Mouse (Mus musculus) hindbrain, embryonic 13.5 days (tissue): ENCODE measurements around the gene Sgms2. TPM values are rescaled to one million over a fixed set of nuclear protein-coding genes. Genes with fewer than 3 reads are reported as not detected.

Experiments used
- ATAC-seq: fragments of 200-750 bp; cut with Nextera tagmentation; 2 replicates; pipeline ENCODE4 v1.8.0; 2017; ENCODE audit warnings: moderate TSS enrichment; ENCODE audit not compliant: low FRiP score
- H3K27ac ChIP-seq: fragments of 300-500 bp; sonication (generic); 2 replicates; pipeline ENCODE4 v1.5.1; 2015; ENCODE audit warnings: inconsistent platforms, mild to moderate bottlenecking, moderate library complexity
- H3K27me3 ChIP-seq: fragments of 300-500 bp; sonication (generic); 2 replicates; pipeline ENCODE4 v1.6.1; 2015; ENCODE audit warnings: mild to moderate bottlenecking, inconsistent platforms
- H3K36me3 ChIP-seq: fragments of 300-500 bp; sonication (generic); 2 replicates; pipeline ENCODE4 v1.6.1; 2015; ENCODE audit warnings: mild to moderate bottlenecking, inconsistent platforms
- H3K4me1 ChIP-seq: fragments of 300-500 bp; sonication (generic); replicated peaks from 2 replicates; pipeline ENCODE4 v1.6.1; 2015; ENCODE audit warnings: inconsistent platforms
- H3K4me2 ChIP-seq: fragments of 300-500 bp; sonication (generic); 2 replicates; pipeline ENCODE4 v1.6.1; 2015; ENCODE audit warnings: inconsistent platforms, mild to moderate bottlenecking, moderate library complexity
- H3K4me3 ChIP-seq: fragments of 300-500 bp; sonication (generic); 2 replicates; pipeline ENCODE4 v1.5.1; 2015; ENCODE audit warnings: mild to moderate bottlenecking, inconsistent platforms
- H3K9ac ChIP-seq: fragments of 300-500 bp; sonication (generic); 2 replicates; pipeline ENCODE4 v1.6.1; 2015; ENCODE audit warnings: mild to moderate bottlenecking, inconsistent platforms
- H3K9me3 ChIP-seq: fragments of 300-500 bp; sonication (generic); 2 replicates; pipeline ENCODE4 v1.6.1; 2016; ENCODE audit warnings: inconsistent platforms
- WGBS: fragments of 180-500 bp; shearing (Covaris S2); methylation state at CpG from one replicate; pipeline ENCODE4 v1.1.7; 2015; 5-methylcytosine and 5-hydroxymethylcytosine counted together
- polyA plus RNA-seq: library from polyadenylated mRNA; unstranded; fragments of >200 nt; fragmentation: Nextera tagmentation; extraction: Ambion mirVana; gene quantifications from 2 replicates; pipeline ENCODE4 v1.2.1, GENCODE M21; 2015

The Sgms2 gene
- polyA plus RNA-seq, 1 experiment from 2014 or later: 2.4 TPM

- H3K9ac ChIP-seq: no peak overlapping the region
- peaks cover 6% of the 10 kb centered on the region; the same call in 1 of the 2 replicates for H3K4me1 ChIP-seq
- no peak overlapping the region for H3K4me2 ChIP-seq
- H3K27ac ChIP-seq: no peak overlapping the region
- H3K36me3 ChIP-seq: no peaks in the 10 kb centered on the region
- ATAC-seq: no peak
- H3K27me3 ChIP-seq: peaks cover 6% of the 10 kb centered on the region
- H3K4me3 ChIP-seq: no peak overlapping the region
- H3K9me3 ChIP-seq: peaks cover 3% of the 10 kb centered on the region; the same call in 1 of the 2 replicates
- WGBS: 49% methylated on average over 17 of the region's 17 CpGs
Observed at GRCm38 (mm10) chr3:131481976-131482712, 9.1 kb downstream of the Sgms2 start.

GRCm38 (mm10) chr3:131480659-131481058, 10.6 kb downstream of the Sgms2 start:
- no peak overlapping the region for H3K9ac ChIP-seq
- H3K27me3 ChIP-seq: peaks cover 3% of the 10 kb centered on the region; the same call in 1 of the 2 replicates
- peaks cover 3% of the 10 kb centered on the region; the same call in 1 of the 2 replicates for H3K9me3 ChIP-seq
- H3K4me1 ChIP-seq: peaks cover 6% of the 10 kb centered on the region; the same call in 1 of the 2 replicates
- WGBS: 67% methylated on average over 3 of the region's 3 CpGs
- no peak overlapping the region for H3K4me3 ChIP-seq
- H3K4me2 ChIP-seq: no peak overlapping the region
- H3K27ac ChIP-seq: no peak overlapping the region
- no peak for ATAC-seq
- H3K36me3 ChIP-seq: no peaks in the 10 kb centered on the region

GRCm38 (mm10) chr3:131479415-131479814, 11.8 kb downstream of the Sgms2 start:
- no peak overlapping the region for H3K4me2 ChIP-seq
- peaks cover 6% of the 10 kb centered on the region; the same call in 1 of the 2 replicates for H3K4me1 ChIP-seq
- H3K27me3 ChIP-seq: peaks cover 3% of the 10 kb centered on the region; the same call in 1 of the 2 replicates
- 96% methylated on average over 3 of the region's 3 CpGs for WGBS
- no peaks in the 10 kb centered on the region for H3K36me3 ChIP-seq
- no peak overlapping the region for H3K27ac ChIP-seq
- no peak overlapping the region for H3K9ac ChIP-seq
- no peak overlapping the region for H3K4me3 ChIP-seq
- peaks cover 3% of the 10 kb centered on the region; the same call in 1 of the 2 replicates for H3K9me3 ChIP-seq
- ATAC-seq: no peak

- Histone ChIP-seq H3K27ac (no peak overlapping the region), H3K4me2 (no peak overlapping the region), H3K9me3 (peaks cover 3% of the 10 kb centered on the region; the same call in 1 of the 2 replicates), H3K9ac (no peak overlapping the region), H3K4me3 (no peak overlapping the region), H3K4me1 (peaks cover 20% of the 10 kb centered on the region), H3K36me3 (no peaks in the 10 kb centered on the region), H3K27me3 (no peaks in the 10 kb centered on the region)
- WGBS: 93% methylated on average over 10 of the region's 10 CpGs
- ATAC-seq: no peak
Observed at GRCm38 (mm10) chr3:131476002-131476401, 15.2 kb downstream of the Sgms2 start.

GRCm38 (mm10) chr3:131474526-131474925, 16.7 kb downstream of the Sgms2 start:
- H3K4me2 ChIP-seq: no peak overlapping the region
- no peaks in the 10 kb centered on the region for H3K9me3 ChIP-seq
- peaks cover 23% of the 10 kb centered on the region for H3K4me1 ChIP-seq
- no peaks in the 10 kb centered on the region for H3K36me3 ChIP-seq
- no peaks in the 10 kb centered on the region for H3K27me3 ChIP-seq
- H3K9ac ChIP-seq: no peak overlapping the region
- no peak overlapping the region for H3K4me3 ChIP-seq
- 73% methylated on average over 13 of the region's 13 CpGs for WGBS
- ATAC-seq: no peak
- no peak overlapping the region for H3K27ac ChIP-seq

GRCm38 (mm10) chr3:131473496-131473895, 17.7 kb downstream of the Sgms2 start:
- no peaks in the 10 kb centered on the region for H3K9me3 ChIP-seq
- H3K27ac ChIP-seq: no peak overlapping the region
- H3K9ac ChIP-seq: no peak overlapping the region
- peaks cover 23% of the 10 kb centered on the region for H3K4me1 ChIP-seq
- WGBS: 0% methylated on average over 1 of the region's 1 CpGs
- no peaks in the 10 kb centered on the region for H3K36me3 ChIP-seq
- H3K4me2 ChIP-seq: no peak overlapping the region
- ATAC-seq: peak; percentile 49
- H3K4me3 ChIP-seq: no peak overlapping the region
- H3K27me3 ChIP-seq: no peaks in the 10 kb centered on the region

GRCm38 (mm10) chr3:131471836-131472235, 19.4 kb downstream of the Sgms2 start:
- Histone ChIP-seq H3K9ac (no peak overlapping the region), H3K9me3 (no peaks in the 10 kb centered on the region), H3K4me1 (peaks cover 23% of the 10 kb centered on the region), H3K4me2 (no peak overlapping the region), H3K4me3 (no peak overlapping the region), H3K27me3 (no peaks in the 10 kb centered on the region), H3K27ac (peak overlapping the region; percentile 20; the same call in 1 of the 2 replicates), H3K36me3 (no peaks in the 10 kb centered on the region)
- peak; percentile 50; the same call in 1 of the 2 replicates for ATAC-seq
- WGBS: 42% methylated on average over 6 of the region's 6 CpGs

- H3K4me1 ChIP-seq: peaks cover 23% of the 10 kb centered on the region
- WGBS: 69% methylated on average over 11 of the region's 11 CpGs
- H3K36me3 ChIP-seq: no peaks in the 10 kb centered on the region
- H3K4me2 ChIP-seq: no peak overlapping the region
- H3K9ac ChIP-seq: no peak overlapping the region
- H3K27ac ChIP-seq: peak overlapping the region; percentile 20; the same call in 1 of the 2 replicates
- ATAC-seq: peak; percentile 38; the same call in 1 of the 2 replicates
- no peaks in the 10 kb centered on the region for H3K9me3 ChIP-seq
- H3K4me3 ChIP-seq: no peak overlapping the region
- H3K27me3 ChIP-seq: no peaks in the 10 kb centered on the region
Observed at GRCm38 (mm10) chr3:131471435-131471834, 19.8 kb downstream of the Sgms2 start.

GRCm38 (mm10) chr3:131470837-131471236, 20.4 kb downstream of the Sgms2 start:
- H3K9ac ChIP-seq: no peak overlapping the region
- no peaks in the 10 kb centered on the region for H3K27me3 ChIP-seq
- peaks cover 23% of the 10 kb centered on the region for H3K4me1 ChIP-seq
- ATAC-seq: peak; percentile 41; the same call in 1 of the 2 replicates
- no peaks in the 10 kb centered on the region for H3K9me3 ChIP-seq
- H3K4me3 ChIP-seq: no peak overlapping the region
- H3K4me2 ChIP-seq: no peak overlapping the region
- no peaks in the 10 kb centered on the region for H3K36me3 ChIP-seq
- no peak overlapping the region for H3K27ac ChIP-seq
- 26% methylated on average over 9 of the region's 9 CpGs for WGBS

GRCm38 (mm10) chr3:131469636-131470035, 21.6 kb downstream of the Sgms2 start:
- no peaks in the 10 kb centered on the region for H3K9me3 ChIP-seq
- H3K36me3 ChIP-seq: no peaks in the 10 kb centered on the region
- ATAC-seq: no peak
- WGBS: 13% methylated on average over 3 of the region's 3 CpGs
- H3K27ac ChIP-seq: no peak overlapping the region
- H3K4me3 ChIP-seq: no peak overlapping the region
- H3K9ac ChIP-seq: no peak overlapping the region
- H3K27me3 ChIP-seq: no peaks in the 10 kb centered on the region
- H3K4me2 ChIP-seq: no peak overlapping the region
- H3K4me1 ChIP-seq: peaks cover 23% of the 10 kb centered on the region

GRCm38 (mm10) chr3:131466371-131466770, 24.8 kb downstream of the Sgms2 start:
- no peaks in the 10 kb centered on the region for H3K9me3 ChIP-seq
- peaks cover 7% of the 10 kb centered on the region for H3K4me1 ChIP-seq
- H3K27ac ChIP-seq: no peak overlapping the region
- H3K36me3 ChIP-seq: no peaks in the 10 kb centered on the region
- no peak for ATAC-seq
- no peak overlapping the region for H3K4me3 ChIP-seq
- no peak overlapping the region for H3K9ac ChIP-seq
- no peaks in the 10 kb centered on the region for H3K27me3 ChIP-seq
- no peak overlapping the region for H3K4me2 ChIP-seq
- WGBS: 90% methylated on average over 6 of the region's 6 CpGs

- Histone ChIP-seq H3K4me1 (no peaks in the 10 kb centered on the region; the same call in 1 of the 2 replicates), H3K9me3 (no peaks in the 10 kb centered on the region), H3K27me3 (no peaks in the 10 kb centered on the region), H3K4me3 (no peak overlapping the region), H3K9ac (no peak overlapping the region), H3K4me2 (no peak overlapping the region), H3K27ac (no peak overlapping the region), H3K36me3 (no peaks in the 10 kb centered on the region)
- WGBS: 85% methylated on average over 3 of the region's 3 CpGs
- no peak for ATAC-seq
Observed at GRCm38 (mm10) chr3:131465536-131466260, 25.5 kb downstream of the Sgms2 start.
